Mouse (Mus musculus): Measurements from ENCODE around the gene Zfr2. TPM values are rescaled to one million over a fixed set of nuclear protein-coding genes. Genes with fewer than 3 reads are reported as not detected.
A peak's percentile ranks its signal among the peaks of the same experiment; 100 is the strongest.

Gene Zfr2
- polyA plus RNA-seq (2016; fragmentation: Nextera tagmentation; extraction: Ambion mirVana), result 3.5 and 4.6 TPM in 2 replicates

GRCm38 (mm10) chr10:81232580-81233225 is at the start of gene Zfr2:
Gene Zfr2, plus strand, starts transcription at chr10:81233155.
- Histone ChIP-seq H3K9me3 (no peaks in the 10 kb centered on the region), H3K4me1 (peaks cover 36% of the 10 kb centered on the region), H3K27ac (replicated peaks) (peak within 1 kb of the TSS; percentile 89), H3K36me3 (replicated peaks) (no peaks in the 10 kb centered on the region), H3K4me3 (peak within 1 kb of the TSS; percentile 79), H3K27me3 (replicated peaks; ENCODE audit: low read depth, poor library complexity, severe bottlenecking) (peaks cover 73% of the 10 kb centered on the region)
- WGBS, result 9% methylated on average over 29 of the region's 29 CpGs
- peak; percentile 92 for DNase-seq (ENCODE audit: low spot score)

- H3K4me3 ChIP-seq, result peak within 1 kb of the TSS; percentile 84
- peak within 1 kb of the TSS; percentile 86 for H3K27ac ChIP-seq (replicated peaks)
- no peaks in the 10 kb centered on the region for H3K27me3 ChIP-seq (replicated peaks; ENCODE audit: low read depth, poor library complexity, severe bottlenecking)
- DNase-seq (ENCODE audit: low spot score), result no peak
- H3K9me3 ChIP-seq, result no peaks in the 10 kb centered on the region
- peaks cover 51% of the 10 kb centered on the region for H3K4me1 ChIP-seq
- 88% methylated on average over 5 of the region's 5 CpGs for WGBS
- peaks cover 81% of the 10 kb centered on the region for H3K36me3 ChIP-seq (replicated peaks)
These were observed 49.1 kb upstream of the Zfr2 start, which contains the start of gene 4930442H23Rik for GRCm38 (mm10) chr10:81183805-81184204. Gene 4930442H23Rik, minus strand, starts transcription at chr10:81183849.

GRCm38 (mm10) chr10:81184765-81185164 is 48.2 kb upstream of the Zfr2 start:
- H3K27ac ChIP-seq (replicated peaks), result peak overlapping the region; percentile 66
- peaks cover 77% of the 10 kb centered on the region for H3K36me3 ChIP-seq (replicated peaks)
- H3K4me3 ChIP-seq, result peak overlapping the region; percentile 84
- H3K27me3 ChIP-seq (replicated peaks; ENCODE audit: low read depth, poor library complexity, severe bottlenecking), result no peaks in the 10 kb centered on the region
- WGBS, result 47% methylated on average over 4 of the region's 4 CpGs
- peak; percentile 55 for DNase-seq (ENCODE audit: low spot score)
- H3K9me3 ChIP-seq, result no peaks in the 10 kb centered on the region
- H3K4me1 ChIP-seq, result peaks cover 41% of the 10 kb centered on the region

DNA sequence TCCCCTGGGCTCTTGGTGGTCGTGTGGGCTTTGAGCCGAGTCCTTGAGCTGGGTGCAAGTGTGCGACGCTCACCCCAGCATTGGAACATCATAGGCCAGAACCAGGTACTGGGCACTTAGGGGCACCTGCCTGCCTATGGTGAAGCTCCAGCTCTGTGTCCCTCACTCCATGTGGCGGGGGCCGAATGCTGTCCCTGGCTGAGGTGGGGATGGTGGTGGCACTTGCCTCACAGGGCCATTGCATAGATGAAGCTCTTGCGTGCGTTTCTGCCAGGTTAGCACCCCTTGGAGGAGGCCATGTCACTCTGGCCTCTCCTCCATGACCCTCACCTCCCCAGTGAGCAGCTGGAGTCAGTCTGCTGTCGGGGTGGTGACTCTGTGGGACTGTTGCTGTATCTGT is 45.8 kb upstream of the Zfr2 start:
- 92% methylated on average over 9 of the region's 9 CpGs for WGBS
- Histone ChIP-seq H3K4me1 (peaks cover 35% of the 10 kb centered on the region), H3K4me3 (no peak overlapping the region), H3K27ac (replicated peaks) (no peak overlapping the region), H3K27me3 (replicated peaks; ENCODE audit: low read depth, poor library complexity, severe bottlenecking) (no peaks in the 10 kb centered on the region), H3K9me3 (no peaks in the 10 kb centered on the region), H3K36me3 (replicated peaks) (peaks cover 72% of the 10 kb centered on the region)
- no peak for DNase-seq (ENCODE audit: low spot score)

DNA sequence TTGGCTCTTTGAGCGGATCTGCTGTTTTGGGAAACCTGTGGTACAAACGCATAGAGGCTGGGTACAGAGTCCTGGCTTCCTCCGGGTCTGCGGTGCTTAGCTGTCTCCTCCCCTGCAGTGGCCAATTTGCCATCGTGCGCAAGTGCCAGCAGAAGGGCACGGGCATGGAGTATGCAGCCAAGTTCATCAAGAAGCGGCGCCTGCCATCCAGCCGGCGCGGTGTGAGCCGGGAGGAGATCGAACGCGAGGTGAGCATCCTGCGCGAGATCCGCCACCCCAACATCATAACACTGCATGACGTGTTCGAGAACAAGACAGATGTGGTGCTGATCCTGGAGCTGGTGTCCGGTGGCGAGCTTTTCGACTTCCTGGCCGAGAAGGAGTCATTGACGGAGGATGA is 43.1 kb upstream of the Zfr2 start:
- peaks cover 43% of the 10 kb centered on the region for H3K4me1 ChIP-seq
- H3K4me3 ChIP-seq, result no peak overlapping the region
- peaks cover 57% of the 10 kb centered on the region for H3K36me3 ChIP-seq (replicated peaks)
- H3K9me3 ChIP-seq, result no peaks in the 10 kb centered on the region
- H3K27ac ChIP-seq (replicated peaks), result no peak overlapping the region
- WGBS, result 82% methylated on average over 26 of the region's 26 CpGs
- no peak for DNase-seq (ENCODE audit: low spot score)
- H3K27me3 ChIP-seq (replicated peaks; ENCODE audit: low read depth, poor library complexity, severe bottlenecking), result peaks cover 22% of the 10 kb centered on the region

GRCm38 (mm10) chr10:81190236-81190911 is 42.6 kb upstream of the Zfr2 start:
- H3K4me1 ChIP-seq, result peaks cover 39% of the 10 kb centered on the region
- peaks cover 27% of the 10 kb centered on the region for H3K27me3 ChIP-seq (replicated peaks; ENCODE audit: low read depth, poor library complexity, severe bottlenecking)
- peak overlapping the region; percentile 75 for H3K4me3 ChIP-seq
- H3K9me3 ChIP-seq, result no peaks in the 10 kb centered on the region
- no peak overlapping the region for H3K27ac ChIP-seq (replicated peaks)
- peak; percentile 57 for DNase-seq (ENCODE audit: low spot score)
- peaks cover 51% of the 10 kb centered on the region for H3K36me3 ChIP-seq (replicated peaks)
- WGBS, result 71% methylated on average over 31 of the region's 31 CpGs

DNA sequence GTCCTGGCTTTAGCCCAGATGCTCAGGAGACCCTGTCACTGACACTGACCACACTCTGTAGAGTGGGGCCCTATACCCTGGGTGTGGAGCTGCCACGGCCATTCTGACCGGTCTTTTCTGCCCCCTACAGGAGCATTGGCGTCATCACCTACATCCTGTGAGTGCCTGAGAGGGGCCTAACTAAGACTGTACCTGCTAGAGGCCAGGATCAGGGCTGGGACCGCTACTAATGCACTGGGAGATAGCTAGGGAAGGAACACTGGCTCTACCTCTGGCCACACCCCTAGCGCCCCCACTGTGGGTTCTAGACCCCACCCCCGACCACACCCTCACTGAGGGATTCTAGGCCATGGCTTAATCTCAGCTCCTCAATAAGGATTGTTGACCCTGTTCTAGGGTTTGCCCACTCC is 42.0 kb upstream of the Zfr2 start:
- H3K9me3 ChIP-seq, result no peaks in the 10 kb centered on the region
- H3K4me3 ChIP-seq, result peak overlapping the region; percentile 75; the same call in 1 of the 2 replicates
- 75% methylated on average over 6 of the region's 6 CpGs for WGBS
- H3K4me1 ChIP-seq, result peaks cover 39% of the 10 kb centered on the region
- peaks cover 47% of the 10 kb centered on the region for H3K36me3 ChIP-seq (replicated peaks)
- peak; percentile 25 for DNase-seq (ENCODE audit: low spot score)
- peaks cover 33% of the 10 kb centered on the region for H3K27me3 ChIP-seq (replicated peaks; ENCODE audit: low read depth, poor library complexity, severe bottlenecking)
- H3K27ac ChIP-seq (replicated peaks), result no peak overlapping the region

GRCm38 (mm10) chr10:81191342-81191982 is 41.5 kb upstream of the Zfr2 start:
- no peak for DNase-seq (ENCODE audit: low spot score)
- Histone ChIP-seq H3K9me3 (no peaks in the 10 kb centered on the region), H3K4me3 (peak overlapping the region; percentile 75), H3K27ac (replicated peaks) (no peak overlapping the region; the same call in 1 of the 2 replicates), H3K36me3 (replicated peaks) (peaks cover 45% of the 10 kb centered on the region), H3K4me1 (peaks cover 39% of the 10 kb centered on the region), H3K27me3 (replicated peaks; ENCODE audit: low read depth, poor library complexity, severe bottlenecking) (peaks cover 38% of the 10 kb centered on the region)
- WGBS, result 92% methylated on average over 18 of the region's 18 CpGs

- Histone ChIP-seq H3K9me3 (no peaks in the 10 kb centered on the region), H3K27ac (replicated peaks) (peak overlapping the region; percentile 94), H3K27me3 (replicated peaks; ENCODE audit: low read depth, poor library complexity, severe bottlenecking) (peaks cover 48% of the 10 kb centered on the region), H3K36me3 (replicated peaks) (peaks cover 36% of the 10 kb centered on the region), H3K4me3 (peak overlapping the region; percentile 75), H3K4me1 (peaks cover 39% of the 10 kb centered on the region)
- DNase-seq (ENCODE audit: low spot score), result peak; percentile 85
- 1% methylated on average over 93 of the region's 93 CpGs for WGBS
These were observed 40.5 kb upstream of the Zfr2 start for GRCm38 (mm10) chr10:81192270-81192967.

DNA sequence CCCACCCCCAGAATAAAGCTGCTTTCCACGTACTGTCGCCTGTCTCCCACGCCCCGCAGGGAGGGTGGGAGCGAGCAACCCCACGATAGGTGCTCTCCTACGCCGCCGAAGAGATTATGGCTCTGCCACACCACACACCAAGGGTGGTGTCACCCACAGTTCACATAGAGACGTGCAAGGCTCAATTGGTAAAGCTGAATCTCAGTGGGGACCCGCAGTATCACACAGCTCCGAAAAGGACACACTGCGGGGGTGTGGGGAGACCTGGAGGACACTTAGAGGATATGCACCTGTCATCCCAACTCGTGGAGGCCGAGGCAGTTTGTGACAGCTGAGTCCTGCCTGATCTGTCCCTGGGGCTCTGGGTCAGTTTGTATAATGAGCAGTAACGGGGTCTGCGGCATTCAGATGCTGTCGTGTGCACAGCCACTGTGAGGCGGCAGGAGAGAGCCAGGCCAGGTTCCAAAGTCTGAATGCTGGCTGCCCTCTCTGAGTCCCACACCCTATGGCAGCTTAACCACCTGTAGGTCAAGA is 39.9 kb upstream of the Zfr2 start:
- Histone ChIP-seq H3K4me3 (peak overlapping the region; percentile 75), H3K27me3 (replicated peaks; ENCODE audit: low read depth, poor library complexity, severe bottlenecking) (peaks cover 51% of the 10 kb centered on the region), H3K27ac (replicated peaks) (peak overlapping the region; percentile 94), H3K9me3 (no peaks in the 10 kb centered on the region), H3K4me1 (peaks cover 39% of the 10 kb centered on the region), H3K36me3 (replicated peaks) (peaks cover 30% of the 10 kb centered on the region)
- 7% methylated on average over 19 of the region's 19 CpGs for WGBS
- peak; percentile 46 for DNase-seq (ENCODE audit: low spot score)

GRCm38 (mm10) chr10:81193991-81194774 is 38.8 kb upstream of the Zfr2 start:
- 17% methylated on average over 37 of the region's 37 CpGs for WGBS
- Histone ChIP-seq H3K27me3 (replicated peaks; ENCODE audit: low read depth, poor library complexity, severe bottlenecking) (peaks cover 57% of the 10 kb centered on the region), H3K4me1 (peaks cover 39% of the 10 kb centered on the region), H3K36me3 (replicated peaks) (peaks cover 22% of the 10 kb centered on the region), H3K4me3 (peak overlapping the region; percentile 28; the same call in 1 of the 2 replicates), H3K9me3 (no peaks in the 10 kb centered on the region), H3K27ac (replicated peaks) (no peak overlapping the region)
- DNase-seq (ENCODE audit: low spot score), result no peak

Data from embryonic facial prominence, embryonic 10.5 days (tissue).